Mouse (Mus musculus) stomach, embryonic 15.5 days (tissue): ENCODE data around the gene Dusp15. TPM values are rescaled to one million over a fixed set of nuclear protein-coding genes. Genes with fewer than 3 reads are reported as not detected.

ENCODE experiments used
- ATAC-seq: fragments of 200-750 bp; cut with Nextera tagmentation; 2 replicates; pipeline ENCODE4 v1.8.0; 2017; ENCODE audit warnings: low read depth, moderate number of reproducible peaks, moderate TSS enrichment; ENCODE audit not compliant: insufficient read depth, low FRiP score
- H3K27ac ChIP-seq: fragments of 300-500 bp; sonication (generic); 2 replicates; pipeline ENCODE4 v1.5.1; 2015; ENCODE audit warnings: mild to moderate bottlenecking, inconsistent platforms
- H3K27me3 ChIP-seq: fragments of 300-500 bp; sonication (generic); replicated peaks from 2 replicates; pipeline ENCODE4 v1.6.1; 2015; ENCODE audit warnings: inconsistent platforms
- H3K36me3 ChIP-seq: fragments of 300-500 bp; sonication (generic); 2 replicates; pipeline ENCODE4 v1.6.1; 2015; ENCODE audit warnings: inconsistent platforms
- H3K4me1 ChIP-seq: fragments of 300-500 bp; sonication (generic); 2 replicates; pipeline ENCODE4 v1.6.1; 2015; ENCODE audit warnings: inconsistent platforms
- H3K4me2 ChIP-seq: fragments of 300-500 bp; sonication (generic); 2 replicates; pipeline ENCODE4 v1.6.1; 2015; ENCODE audit warnings: mild to moderate bottlenecking, inconsistent platforms
- H3K4me3 ChIP-seq: fragments of 300-500 bp; sonication (generic); replicated peaks from 2 replicates; pipeline ENCODE4 v1.5.1; 2015; ENCODE audit warnings: inconsistent platforms
- H3K9ac ChIP-seq: fragments of 300-500 bp; sonication (generic); 2 replicates; pipeline ENCODE4 v1.6.1; 2015; ENCODE audit warnings: inconsistent platforms
- H3K9me3 ChIP-seq: fragments of 300-500 bp; sonication (generic); 2 replicates; pipeline ENCODE4 v1.6.1; 2016; ENCODE audit warnings: inconsistent platforms
- WGBS: fragments of 180-500 bp; shearing (Covaris S2); methylation state at CpG from one replicate; pipeline ENCODE4 v1.1.7; 2015; 5-methylcytosine and 5-hydroxymethylcytosine counted together
- polyA plus RNA-seq: library from polyadenylated mRNA; unstranded; fragments of >200 nt; fragmentation: Nextera tagmentation; extraction: Ambion mirVana; gene quantifications from 2 replicates; pipeline ENCODE4 v1.2.1, GENCODE M21; 2015

Dusp15 gene
- polyA plus RNA-seq: 0.23 and 0.45 TPM in 2 replicates

GRCm38 (mm10) chr2:152951065-152951849 lies at the start of gene Dusp15:
TSS of gene Dusp15 (minus strand) at chr2:152951698.
- Histone ChIP-seq H3K27ac (no peak within 1 kb of the TSS), H3K4me3 (peak within 1 kb of the TSS; percentile 58), H3K9ac (peak within 1 kb of the TSS; percentile 9), H3K27me3 (peaks cover 51% of the 10 kb centered on the region), H3K4me2 (peak within 1 kb of the TSS; percentile 96), H3K36me3 (no peaks in the 10 kb centered on the region), H3K4me1 (peaks cover 6% of the 10 kb centered on the region; the same call in 1 of the 2 replicates), H3K9me3 (no peaks in the 10 kb centered on the region)
- peak; percentile 29; the same call in 1 of the 2 replicates for ATAC-seq
- WGBS: under 1% methylated on average over 36 of the region's 54 CpGs

- H3K27ac ChIP-seq: no peak overlapping the region
- H3K9ac ChIP-seq: no peak overlapping the region
- no peaks in the 10 kb centered on the region for H3K4me1 ChIP-seq
- no peak overlapping the region for H3K4me3 ChIP-seq
- ATAC-seq: no peak
- H3K9me3 ChIP-seq: no peaks in the 10 kb centered on the region
- no peak overlapping the region for H3K4me2 ChIP-seq
- H3K36me3 ChIP-seq: no peaks in the 10 kb centered on the region
- H3K27me3 ChIP-seq: no peaks in the 10 kb centered on the region
- 58% methylated on average over 4 of the region's 4 CpGs for WGBS
Observed at GRCm38 (mm10) chr2:152997046-152997445, 45.5 kb upstream of the Dusp15 start.

- no peaks in the 10 kb centered on the region for H3K4me1 ChIP-seq
- no peak overlapping the region for H3K4me2 ChIP-seq
- no peaks in the 10 kb centered on the region for H3K36me3 ChIP-seq
- H3K9me3 ChIP-seq: no peaks in the 10 kb centered on the region
- ATAC-seq: no peak
- WGBS: 86% methylated on average over 9 of the region's 9 CpGs
- no peak overlapping the region for H3K27ac ChIP-seq
- no peak overlapping the region for H3K9ac ChIP-seq
- no peaks in the 10 kb centered on the region for H3K27me3 ChIP-seq
- H3K4me3 ChIP-seq: no peak overlapping the region
Observed at GRCm38 (mm10) chr2:152991529-152991928, 40.0 kb upstream of the Dusp15 start.

GRCm38 (mm10) chr2:152985582-152985981 lies 34.1 kb upstream of the Dusp15 start:
- ATAC-seq: no peak
- 31% methylated on average over 1 of the region's 1 CpGs for WGBS

GRCm38 (mm10) chr2:152976991-152977390 lies 25.5 kb upstream of the Dusp15 start:
- Histone ChIP-seq H3K4me3 (no peak overlapping the region), H3K4me2 (no peak overlapping the region), H3K27ac (no peak overlapping the region), H3K27me3 (no peaks in the 10 kb centered on the region), H3K9me3 (no peaks in the 10 kb centered on the region), H3K36me3 (no peaks in the 10 kb centered on the region), H3K9ac (no peak overlapping the region), H3K4me1 (no peaks in the 10 kb centered on the region)
- WGBS: 65% methylated on average over 3 of the region's 3 CpGs
- ATAC-seq: no peak

More at GRCm38 (mm10) chr2:152985582-152985981, 34.1 kb upstream of the Dusp15 start:
- no peaks in the 10 kb centered on the region for H3K27me3 ChIP-seq
- H3K4me3 ChIP-seq: no peak overlapping the region
- H3K9ac ChIP-seq: no peak overlapping the region
- no peak overlapping the region for H3K27ac ChIP-seq
- no peaks in the 10 kb centered on the region for H3K9me3 ChIP-seq
- H3K4me2 ChIP-seq: no peak overlapping the region
- H3K4me1 ChIP-seq: no peaks in the 10 kb centered on the region
- no peaks in the 10 kb centered on the region for H3K36me3 ChIP-seq

- 53% methylated on average over 4 of the region's 4 CpGs for WGBS
- Histone ChIP-seq H3K9ac (no peak overlapping the region), H3K4me3 (no peak overlapping the region), H3K4me1 (0 out of 2 replicates have a peak, but pooled peaks cover 3% of the 10 kb centered on the region), H3K4me2 (no peak overlapping the region), H3K27me3 (no peaks in the 10 kb centered on the region), H3K36me3 (no peaks in the 10 kb centered on the region), H3K27ac (no peak overlapping the region), H3K9me3 (no peaks in the 10 kb centered on the region)
- ATAC-seq: no peak
Observed at GRCm38 (mm10) chr2:152965555-152965954, 14.1 kb upstream of the Dusp15 start.

GRCm38 (mm10) chr2:152962091-152962793 lies 10.7 kb upstream of the Dusp15 start, which contains the start of gene Ttll9:
TSS of gene Ttll9 (plus strand) at chr2:152962485.
- ATAC-seq: peak; percentile 86
- H3K27me3 ChIP-seq: 0 out of 2 replicates have a peak, but pooled peaks cover 2% of the 10 kb centered on the region
- H3K27ac ChIP-seq: no peak within 1 kb of the TSS
- no peaks in the 10 kb centered on the region for H3K36me3 ChIP-seq
- peak within 1 kb of the TSS; percentile 49 for H3K4me3 ChIP-seq
- H3K4me1 ChIP-seq: 0 out of 2 replicates have a peak, but pooled peaks cover 3% of the 10 kb centered on the region
- no peaks in the 10 kb centered on the region for H3K9me3 ChIP-seq
- WGBS: 2% methylated on average over 34 of the region's 34 CpGs
- H3K4me2 ChIP-seq: peak within 1 kb of the TSS; percentile 86
- 0 out of 2 replicates have a peak within 1 kb of the TSS, but pooled peaks have one; percentile 6 for H3K9ac ChIP-seq

GRCm38 (mm10) chr2:152958116-152958515 lies 6.6 kb upstream of the Dusp15 start:
- Histone ChIP-seq H3K4me3 (no peak overlapping the region), H3K36me3 (no peaks in the 10 kb centered on the region), H3K4me2 (no peak overlapping the region), H3K4me1 (0 out of 2 replicates have a peak, but pooled peaks cover 3% of the 10 kb centered on the region), H3K9me3 (no peaks in the 10 kb centered on the region), H3K9ac (no peak overlapping the region), H3K27ac (no peak overlapping the region), H3K27me3 (peaks cover 11% of the 10 kb centered on the region; the same call in 1 of the 2 replicates)
- no peak for ATAC-seq
- WGBS: 67% methylated on average over 3 of the region's 3 CpGs

- Histone ChIP-seq H3K27me3 (peaks cover 51% of the 10 kb centered on the region), H3K4me3 (peak overlapping the region; percentile 58), H3K36me3 (no peaks in the 10 kb centered on the region), H3K9me3 (no peaks in the 10 kb centered on the region), H3K4me1 (peaks cover 6% of the 10 kb centered on the region; the same call in 1 of the 2 replicates), H3K9ac (peak overlapping the region; percentile 9; the same call in 1 of the 2 replicates), H3K27ac (no peak overlapping the region), H3K4me2 (peak overlapping the region; percentile 96)
- no peak for ATAC-seq
- 16% methylated on average over 13 of the region's 13 CpGs for WGBS
Observed at GRCm38 (mm10) chr2:152951850-152952720, 587 bp upstream of the Dusp15 start.

GRCm38 (mm10) chr2:152950358-152951064 lies 987 bp downstream of the Dusp15 start:
- ATAC-seq: 0 out of 2 replicates have a peak, but pooled peaks have one; percentile 23
- Histone ChIP-seq H3K27ac (no peak overlapping the region), H3K9me3 (no peaks in the 10 kb centered on the region), H3K4me3 (no peak overlapping the region), H3K27me3 (peaks cover 56% of the 10 kb centered on the region), H3K9ac (no peak overlapping the region), H3K4me1 (peaks cover 6% of the 10 kb centered on the region; the same call in 1 of the 2 replicates), H3K36me3 (no peaks in the 10 kb centered on the region), H3K4me2 (peak overlapping the region; percentile 96)
- WGBS: 35% methylated on average over 11 of the region's 11 CpGs
